Mouse (Mus musculus): Measurements from ENCODE around the gene Gtf2h4.

Gene Gtf2h4

DNA sequence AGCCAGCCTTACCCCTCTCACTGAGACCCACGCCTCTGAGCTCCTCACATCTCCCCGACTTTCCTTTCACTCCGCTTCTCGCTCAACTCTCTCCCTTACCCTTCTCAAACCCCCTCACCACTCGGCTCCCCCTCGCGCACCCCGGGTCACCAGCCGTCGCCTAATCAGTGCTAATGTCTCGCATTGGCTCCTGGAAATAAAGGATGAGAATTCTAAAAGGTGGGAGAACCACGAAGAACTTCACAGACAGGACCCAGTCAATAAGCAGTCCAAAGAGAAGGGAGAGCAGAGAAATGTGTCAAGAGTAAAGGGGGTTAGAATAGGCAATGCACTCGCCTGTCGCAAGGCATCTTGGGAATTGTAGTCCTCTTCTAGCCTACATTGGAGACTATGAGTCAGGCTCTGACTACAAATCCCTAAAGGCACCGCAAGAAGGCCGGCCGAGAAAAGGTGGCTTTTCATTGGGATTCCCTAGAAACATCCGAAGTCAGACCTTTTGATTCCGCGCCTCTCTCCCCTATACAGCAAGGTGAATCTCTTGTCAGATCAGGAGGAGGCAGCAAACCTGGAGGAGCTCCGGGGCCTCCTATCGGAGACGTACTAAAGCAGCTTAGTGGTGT is at the start of gene Gtf2h4:
Gtf2h4 (minus strand) TSS at position 324 of the 620 bp plus-strand sequence.
- peak; percentile 93 for ATAC-seq (ENCODE audit: insufficient number of reproducible peaks, low FRiP score, low TSS enrichment)

DNA sequence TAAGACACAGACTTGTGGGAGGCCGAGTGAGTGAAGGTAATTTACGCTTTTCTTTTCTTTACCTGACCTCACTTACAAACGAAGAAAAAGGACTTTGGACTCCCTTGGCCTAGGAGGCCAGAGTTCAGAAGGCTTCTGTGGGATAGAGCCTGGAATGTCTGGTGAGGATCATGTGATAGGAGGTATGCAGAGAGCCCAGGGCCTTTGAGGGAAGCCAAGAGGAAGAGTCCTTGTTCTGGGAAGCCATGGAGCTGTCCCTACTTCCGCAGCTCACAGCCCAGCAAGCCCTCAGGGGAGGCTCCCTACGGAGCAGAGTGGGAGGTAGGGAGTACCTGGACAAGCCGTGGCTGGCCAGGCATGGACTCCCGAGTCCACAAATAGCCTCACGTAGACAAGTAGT is 48.1 kb upstream of the Gtf2h4 start:
- no peak for ATAC-seq (ENCODE audit: insufficient number of reproducible peaks, low FRiP score, low TSS enrichment)

DNA sequence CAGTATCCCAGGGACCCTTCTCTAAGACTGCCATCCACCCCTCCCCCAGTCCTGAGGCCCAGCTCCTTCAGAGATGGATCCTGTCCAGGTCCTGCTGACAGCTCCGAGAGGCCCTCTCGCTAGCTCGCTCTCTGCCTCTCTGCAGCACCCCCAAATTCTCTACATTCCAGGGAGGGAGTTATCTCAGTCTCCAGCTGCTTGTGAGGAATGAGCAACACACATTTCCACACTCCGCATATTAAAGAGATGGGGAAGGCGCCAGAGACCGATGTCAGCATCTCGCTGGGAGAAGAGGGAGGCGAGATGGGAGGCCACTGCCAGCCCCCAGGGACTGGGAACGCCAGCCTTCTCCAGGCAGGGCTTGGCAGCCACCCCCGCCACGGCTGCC is 46.8 kb upstream of the Gtf2h4 start:
- ATAC-seq (ENCODE audit: insufficient number of reproducible peaks, low FRiP score, low TSS enrichment): no peak

DNA sequence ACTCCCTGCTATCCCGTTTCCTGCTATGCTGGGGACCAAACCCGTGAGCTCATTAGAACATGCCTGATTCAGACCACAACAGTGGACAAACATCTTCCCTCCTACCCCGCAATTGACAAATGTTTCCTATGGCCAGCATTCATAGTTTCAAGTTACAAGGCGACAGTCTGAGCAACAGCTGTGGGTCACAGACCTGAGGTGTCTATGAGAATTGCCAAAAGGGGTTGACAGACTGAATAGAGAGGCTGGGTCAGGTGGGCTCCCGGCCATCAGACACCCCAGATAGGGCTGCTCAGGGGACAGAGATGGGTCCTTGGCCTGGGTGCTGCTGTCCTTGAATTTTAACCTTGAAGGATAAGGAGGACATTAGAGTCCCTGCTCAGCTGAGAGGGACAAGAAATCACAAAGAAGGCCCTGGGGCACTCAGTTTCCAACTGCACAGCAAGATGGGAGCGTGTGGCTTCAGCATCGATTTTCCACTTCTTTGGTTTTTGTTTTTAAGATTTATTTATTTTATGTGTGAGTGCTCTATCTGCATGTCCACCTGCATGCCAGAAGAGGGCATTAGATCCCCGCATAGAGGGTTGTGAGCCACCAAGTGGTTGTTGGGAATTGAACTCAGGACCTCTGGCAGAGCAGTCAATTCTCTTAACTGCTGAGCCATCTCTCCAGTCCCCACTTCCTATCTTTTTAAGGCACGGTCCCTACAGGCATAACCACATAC is 46.2 kb upstream of the Gtf2h4 start:
- ATAC-seq (ENCODE audit: insufficient number of reproducible peaks, low FRiP score, low TSS enrichment): no peak

DNA sequence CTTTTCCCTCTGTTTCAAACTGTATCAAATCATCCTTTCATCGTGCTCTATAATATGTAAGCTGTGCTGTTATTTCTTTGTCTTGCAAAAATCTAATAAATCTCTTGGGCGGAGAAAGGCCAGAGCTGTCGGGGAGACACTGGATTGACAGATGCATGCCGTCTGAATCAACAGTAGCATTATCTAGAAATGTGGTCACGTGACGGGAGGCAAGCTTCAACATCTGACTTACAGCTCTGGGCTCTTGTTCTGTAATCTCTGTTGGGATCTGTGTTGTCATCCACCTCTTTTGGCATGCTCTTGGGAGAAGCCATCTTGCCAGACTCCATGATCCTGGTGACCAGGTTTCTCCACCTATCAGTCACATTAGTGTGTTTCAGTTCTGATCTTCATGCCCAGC is 43.5 kb upstream of the Gtf2h4 start:
- no peak for ATAC-seq (ENCODE audit: insufficient number of reproducible peaks, low FRiP score, low TSS enrichment)

DNA sequence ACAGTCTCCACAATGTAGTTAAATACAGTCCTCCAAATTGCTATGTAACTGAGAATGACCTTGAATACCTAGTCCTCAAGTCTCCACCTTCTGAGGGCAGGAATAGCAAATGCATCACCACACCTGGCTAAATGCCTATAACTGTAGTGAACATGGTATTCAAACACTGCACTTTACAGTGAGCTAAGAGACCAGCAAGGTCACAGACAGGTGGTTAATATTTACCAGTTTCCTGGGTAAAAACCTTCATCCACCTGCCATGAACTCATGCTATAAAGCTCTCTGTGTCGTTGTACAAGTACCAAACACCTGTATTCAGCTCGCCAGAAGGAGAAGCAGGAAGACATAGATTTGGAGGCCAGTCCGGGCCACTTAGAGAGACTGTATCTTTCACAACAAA is 42.6 kb upstream of the Gtf2h4 start:
- no peak for ATAC-seq (ENCODE audit: insufficient number of reproducible peaks, low FRiP score, low TSS enrichment)

DNA sequence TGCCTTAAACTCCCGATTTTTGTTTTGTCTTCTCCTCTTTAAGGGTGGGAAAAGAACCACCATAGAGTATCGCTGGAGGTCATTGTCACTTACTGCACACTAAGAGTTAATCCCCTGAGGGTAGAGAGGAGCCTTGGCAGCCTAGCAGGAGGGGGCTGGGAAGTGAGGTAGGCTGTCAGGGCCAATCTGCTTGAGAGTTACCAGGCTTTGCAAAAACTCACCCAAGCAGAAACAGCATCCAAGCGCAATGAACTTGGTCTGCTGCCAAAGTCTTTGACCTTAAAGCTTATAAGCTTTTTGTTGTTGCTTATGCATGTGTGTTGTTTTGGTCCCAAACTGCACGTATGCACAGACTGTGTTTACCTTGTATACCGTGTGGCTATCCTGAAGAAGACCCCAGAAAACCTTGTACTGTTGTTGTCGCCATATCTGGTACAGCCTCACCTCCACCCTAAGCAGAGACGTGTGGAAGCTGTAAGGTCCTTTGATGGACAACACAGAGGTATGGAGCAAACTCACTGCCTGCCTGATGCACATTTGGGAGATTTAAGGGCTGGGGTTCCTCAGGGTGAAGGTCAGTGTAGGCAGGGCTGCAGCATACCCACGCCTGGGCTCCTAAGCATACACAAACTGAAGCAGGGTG is 37.3 kb upstream of the Gtf2h4 start:
- ATAC-seq (ENCODE audit: insufficient number of reproducible peaks, low FRiP score, low TSS enrichment): no peak

DNA sequence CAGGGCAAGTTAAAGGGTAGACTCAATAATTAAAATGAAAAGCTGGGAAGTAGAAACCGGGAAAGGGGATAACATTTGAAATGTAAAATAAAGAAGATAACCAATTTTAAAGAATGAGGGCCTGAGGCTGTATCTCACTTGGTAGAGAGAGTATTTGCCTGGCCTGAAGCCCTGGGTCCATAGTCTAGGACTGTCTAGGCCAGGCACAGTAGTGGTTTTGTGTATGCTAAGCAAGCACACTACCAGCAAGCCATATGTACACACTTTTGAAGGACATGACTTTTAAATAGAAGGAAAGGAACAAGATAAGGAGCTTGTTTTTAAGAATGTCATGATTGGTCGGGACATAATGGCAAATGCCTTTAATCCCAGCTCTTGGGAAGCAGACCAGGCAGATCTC is 35.1 kb upstream of the Gtf2h4 start:
- no peak for ATAC-seq (ENCODE audit: insufficient number of reproducible peaks, low FRiP score, low TSS enrichment)

DNA sequence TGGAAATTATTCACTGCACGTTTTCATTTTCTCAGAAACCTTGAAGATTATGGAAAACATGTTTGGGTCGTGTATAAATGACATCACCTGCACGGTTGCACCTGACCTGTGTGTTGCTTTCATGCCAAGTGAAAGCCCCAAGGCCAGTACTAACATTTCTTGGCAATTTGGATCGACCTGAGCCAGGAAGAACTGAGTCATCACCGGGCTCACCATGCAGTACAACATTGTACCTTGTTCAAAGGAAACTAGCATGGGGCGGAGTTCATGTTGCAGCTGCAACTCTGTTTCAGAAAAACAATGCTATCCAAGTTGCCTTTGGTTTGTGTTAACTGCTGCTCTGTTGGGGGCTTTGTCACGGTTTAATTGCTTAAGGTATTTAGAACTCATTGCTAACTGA is 34.4 kb upstream of the Gtf2h4 start:
- ATAC-seq (ENCODE audit: insufficient number of reproducible peaks, low FRiP score, low TSS enrichment): no peak

DNA sequence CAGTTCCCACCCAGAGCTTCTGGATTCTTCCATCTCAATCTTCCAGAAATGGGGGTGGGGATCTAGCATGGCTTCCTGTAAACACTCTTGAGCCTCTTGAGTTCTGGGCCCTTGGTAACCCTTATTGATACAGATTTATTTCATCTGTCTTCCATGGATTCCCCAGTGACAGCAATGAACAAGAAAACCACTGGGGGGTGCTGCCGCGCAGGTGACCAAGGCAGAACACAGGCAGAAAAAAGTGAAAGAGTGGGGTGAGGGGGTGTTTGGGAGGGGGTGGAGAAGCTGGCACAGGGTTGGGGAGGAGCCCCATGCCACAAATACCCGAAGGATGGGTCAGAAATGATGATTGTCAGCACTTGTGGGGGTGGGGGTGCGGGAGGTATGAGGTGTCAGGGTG is 32.3 kb upstream of the Gtf2h4 start:
- no peak for ATAC-seq (ENCODE audit: insufficient number of reproducible peaks, low FRiP score, low TSS enrichment)

DNA sequence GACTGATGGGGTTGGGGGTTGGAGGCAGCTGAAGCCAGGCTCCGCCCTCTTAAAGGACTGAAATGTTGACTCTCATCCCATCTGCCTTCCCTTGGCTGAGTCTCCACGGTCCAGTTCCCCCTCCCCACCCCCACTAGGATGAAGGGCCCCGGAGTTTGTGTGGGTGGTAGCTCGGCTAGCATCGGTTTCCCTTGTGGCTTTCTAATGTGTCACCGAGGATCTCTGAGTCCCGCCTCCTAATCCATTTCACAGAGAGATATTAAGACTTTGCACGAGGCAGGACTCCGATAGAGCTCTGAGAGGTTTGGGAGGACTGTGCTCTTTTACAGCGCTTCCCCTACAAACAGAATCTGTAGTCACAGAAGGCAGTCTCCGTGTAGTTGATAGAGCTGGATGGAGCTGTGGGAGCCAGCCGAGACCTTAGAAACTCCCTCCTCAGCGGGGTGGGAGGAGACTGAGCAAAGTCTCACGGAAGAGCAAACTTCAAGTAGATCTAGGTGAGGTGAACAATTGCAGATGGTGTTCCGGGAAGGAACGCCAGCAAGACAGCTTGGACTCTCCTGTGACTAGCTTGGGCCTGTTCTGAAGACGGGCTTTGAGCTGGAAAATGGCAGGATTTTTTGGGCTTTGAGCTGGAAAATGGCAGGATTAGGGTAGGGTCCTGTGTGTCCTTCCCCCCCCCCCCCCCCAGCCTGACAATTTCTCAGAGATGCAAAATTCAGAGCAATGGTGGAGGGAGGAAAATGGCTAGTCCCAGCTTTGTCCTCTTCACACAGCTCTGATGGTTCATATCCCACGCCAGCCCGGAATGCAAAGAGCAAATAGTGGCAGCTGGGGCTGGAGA is 31.3 kb upstream of the Gtf2h4 start, which contains the start of gene Ddr1:
Ddr1 (minus strand) TSS at position 1 of the 844 bp plus-strand sequence.
- ATAC-seq (ENCODE audit: insufficient number of reproducible peaks, low FRiP score, low TSS enrichment): no peak

DNA sequence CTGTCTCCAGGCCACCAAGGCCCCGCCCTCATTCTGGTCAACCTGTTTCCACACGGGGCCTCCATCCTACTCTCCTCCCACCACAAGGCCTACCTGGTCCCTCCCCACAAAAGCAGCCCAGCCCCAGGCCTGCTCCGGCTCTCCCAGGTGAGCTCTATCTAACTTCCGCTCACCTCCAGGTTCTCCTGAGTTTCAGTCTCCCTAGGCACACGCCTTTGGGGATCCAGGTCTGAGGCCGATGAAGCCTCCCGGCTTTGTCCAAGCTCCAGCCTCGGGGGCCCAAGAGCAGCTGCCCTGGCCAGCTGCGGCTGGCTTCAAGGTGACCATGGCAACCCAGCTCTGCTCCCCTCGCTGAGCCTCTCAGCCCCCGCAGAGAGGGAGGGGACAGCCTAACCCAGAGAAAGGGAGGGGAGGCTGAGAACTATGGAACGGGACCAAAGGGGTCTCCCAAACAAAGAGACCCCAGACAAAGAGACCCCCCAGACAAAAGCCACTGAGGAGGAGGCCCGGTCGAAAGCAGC is 30.3 kb upstream of the Gtf2h4 start:
- no peak for ATAC-seq (ENCODE audit: insufficient number of reproducible peaks, low FRiP score, low TSS enrichment)

DNA sequence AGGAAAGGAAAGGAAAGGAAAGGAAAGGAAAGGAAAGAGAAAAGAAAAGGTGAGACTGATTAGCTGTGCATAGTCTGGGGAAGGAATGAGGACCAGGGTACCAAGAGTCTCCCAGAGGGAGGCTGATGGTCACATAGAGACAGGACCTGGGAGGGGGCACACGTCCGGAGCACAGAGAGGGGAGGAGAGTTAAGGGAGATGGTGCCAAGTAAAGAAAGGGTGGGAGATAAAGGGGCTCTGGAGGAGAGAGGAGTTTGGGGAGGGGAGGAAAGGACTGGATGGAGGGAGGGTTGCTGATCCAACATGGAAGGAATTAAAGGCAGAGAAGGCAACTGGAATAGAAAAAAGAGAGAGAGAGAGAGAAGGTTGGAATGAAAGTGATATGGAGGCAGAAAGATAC is 29.5 kb upstream of the Gtf2h4 start:
- ATAC-seq (ENCODE audit: insufficient number of reproducible peaks, low FRiP score, low TSS enrichment): no peak

DNA sequence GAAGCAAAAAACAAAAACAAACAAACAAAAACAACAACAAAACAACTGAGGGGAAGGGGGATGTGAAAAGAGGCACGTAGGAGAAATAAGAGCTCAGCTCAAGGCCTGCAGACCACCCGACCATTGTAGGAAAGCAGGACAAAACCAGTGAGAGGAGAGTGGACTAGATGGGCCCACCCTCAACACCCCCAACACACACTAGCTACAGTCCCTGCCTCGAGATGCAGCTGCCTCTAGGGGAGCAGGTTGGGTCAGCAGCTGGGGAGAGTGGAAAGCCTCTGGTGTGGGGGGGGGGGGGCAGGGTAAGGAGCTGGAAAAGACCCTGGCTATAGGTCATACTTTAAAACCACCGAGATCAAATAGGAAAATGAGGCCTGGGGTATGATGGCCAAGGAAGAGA is 29.1 kb upstream of the Gtf2h4 start:
- no peak for ATAC-seq (ENCODE audit: insufficient number of reproducible peaks, low FRiP score, low TSS enrichment)

DNA sequence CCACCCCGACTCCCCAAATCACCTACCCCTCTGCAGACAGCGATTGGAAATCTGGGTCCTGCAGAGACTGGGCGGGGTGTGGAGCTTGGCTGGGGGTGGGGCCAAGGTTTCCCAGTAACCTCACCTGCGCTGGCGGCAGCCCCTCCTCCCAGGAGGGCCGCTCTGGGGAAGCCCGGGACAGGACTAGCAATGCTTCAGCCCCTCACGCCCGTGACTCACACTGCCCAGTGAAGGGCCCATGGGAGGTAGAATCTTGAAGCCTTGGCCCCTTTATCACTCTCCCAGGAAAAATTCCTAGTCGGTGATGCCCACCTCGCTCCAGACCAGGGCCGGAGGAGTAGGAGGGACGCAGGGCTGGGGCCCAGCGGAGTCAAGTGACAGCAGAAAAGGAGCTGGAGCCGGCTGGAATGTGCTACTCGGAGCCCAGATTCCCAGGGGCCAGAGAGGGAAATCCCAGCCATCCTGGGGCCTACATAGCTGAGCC is 28.5 kb upstream of the Gtf2h4 start:
- ATAC-seq (ENCODE audit: insufficient number of reproducible peaks, low FRiP score, low TSS enrichment): no peak

DNA sequence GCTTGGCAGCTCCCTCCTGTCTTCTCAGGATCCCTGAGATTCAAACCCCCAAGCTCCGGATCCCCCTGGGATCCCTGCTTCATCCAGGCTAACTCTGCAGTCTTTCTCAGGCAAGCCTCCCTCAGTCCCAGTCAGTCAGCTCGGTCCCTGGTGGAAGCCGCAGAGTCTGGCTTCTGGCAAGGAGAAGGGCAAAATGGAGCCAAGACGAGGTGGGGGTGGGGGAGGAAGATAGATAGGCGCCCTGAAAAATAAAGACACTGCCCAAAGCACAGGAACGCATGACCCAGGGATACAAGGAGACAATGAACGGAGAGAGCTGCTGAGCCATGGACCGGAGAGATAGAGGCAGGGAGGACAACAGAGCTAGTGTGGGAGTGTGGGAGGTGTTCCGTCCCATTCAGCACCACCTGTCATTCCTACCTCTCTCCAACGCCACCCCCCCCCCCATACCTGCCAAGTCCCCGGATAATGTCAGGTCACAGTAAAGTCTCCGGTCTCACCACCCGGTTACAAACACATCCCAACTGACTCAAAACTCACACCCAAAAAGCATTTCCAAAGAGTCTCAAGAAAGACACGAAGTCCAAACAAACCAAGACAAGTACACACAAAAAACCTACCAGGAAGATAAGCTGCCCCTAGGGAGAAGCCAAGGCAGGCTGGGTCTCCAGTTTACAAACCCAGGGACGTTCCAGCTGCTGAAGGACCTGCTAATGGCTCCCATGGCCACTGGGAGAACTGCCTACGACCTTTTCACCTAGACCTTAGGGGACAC is 27.9 kb upstream of the Gtf2h4 start:
- no peak for ATAC-seq (ENCODE audit: insufficient number of reproducible peaks, low FRiP score, low TSS enrichment)

DNA sequence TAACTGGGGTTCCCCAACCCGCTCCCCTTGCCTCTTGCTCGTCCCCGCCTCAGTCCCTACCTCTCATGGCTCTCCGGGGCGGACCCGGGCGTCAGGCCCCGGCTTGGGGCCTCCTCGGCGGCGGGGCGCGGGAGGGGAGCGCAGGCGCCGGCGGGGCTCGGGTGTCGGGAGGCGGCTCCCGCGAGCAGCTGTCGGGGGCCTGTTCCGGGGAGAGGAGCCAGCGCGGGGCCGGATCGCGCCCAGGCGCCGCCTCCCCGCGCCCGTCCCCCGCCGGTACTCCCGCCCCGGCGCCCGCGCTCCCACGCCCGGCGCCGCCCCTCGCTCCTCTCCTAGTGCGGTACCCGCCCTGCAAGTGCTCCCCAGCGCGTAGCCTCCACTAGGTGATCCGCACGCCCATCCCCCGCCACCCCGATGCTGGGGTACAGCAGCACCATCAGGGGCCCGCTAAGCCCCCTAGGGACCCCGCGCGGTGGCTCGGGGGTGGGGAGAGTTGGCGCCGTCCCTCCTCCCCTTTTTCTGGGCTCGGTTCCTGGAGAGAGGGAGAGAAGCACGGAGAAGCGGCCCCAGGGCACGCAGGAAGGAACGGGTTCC is 26.9 kb upstream of the Gtf2h4 start:
- peak; percentile 56; the same call in 1 of the 2 replicates for ATAC-seq (ENCODE audit: insufficient number of reproducible peaks, low FRiP score, low TSS enrichment)

DNA sequence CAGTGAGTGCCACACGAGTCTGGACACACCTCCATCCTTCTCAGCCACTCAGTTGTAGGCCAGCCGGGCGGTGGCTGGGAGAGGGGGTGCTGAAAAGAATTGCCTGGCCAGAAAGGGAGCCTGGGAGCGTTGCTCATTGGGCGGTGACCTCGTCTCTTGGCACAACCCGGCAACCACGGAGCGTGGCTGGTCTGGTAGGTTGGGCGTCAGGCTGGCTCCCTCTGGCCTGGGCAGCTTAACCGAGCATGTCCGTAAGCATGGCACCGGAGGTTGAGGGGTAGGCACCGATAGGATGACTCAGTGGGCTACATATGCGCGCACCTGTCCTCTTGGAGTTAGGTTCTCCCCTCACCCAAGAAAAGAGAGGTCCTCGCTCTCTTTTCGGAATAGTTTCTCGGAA is 26.4 kb upstream of the Gtf2h4 start:
- ATAC-seq (ENCODE audit: insufficient number of reproducible peaks, low FRiP score, low TSS enrichment): peak; percentile 45; the same call in 1 of the 2 replicates

DNA sequence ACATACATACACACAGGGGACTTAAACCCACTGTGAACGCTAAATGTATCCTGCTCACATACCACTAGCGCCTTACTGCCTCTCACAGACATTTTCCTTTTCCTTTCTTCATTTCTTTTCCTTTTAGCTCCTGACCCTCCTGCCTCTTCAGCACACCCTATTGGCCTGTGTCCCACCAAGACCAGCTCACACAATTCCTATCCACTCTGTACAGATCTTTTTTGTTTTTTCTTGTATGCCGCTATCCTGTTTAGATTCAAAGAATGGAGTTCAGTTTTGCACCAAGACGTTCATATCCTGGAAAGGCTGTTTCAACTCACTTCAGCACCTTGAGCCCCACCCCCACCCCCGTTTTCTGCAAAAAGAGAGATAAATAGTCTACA is 25.0 kb upstream of the Gtf2h4 start:
- ATAC-seq (ENCODE audit: insufficient number of reproducible peaks, low FRiP score, low TSS enrichment): no peak

Data from cerebellum, adult (tissue).